Mouse (Mus musculus) limb, embryonic 15.5 days (tissue): Measurements from ENCODE around the gene Arhgef12. TPM values are rescaled to one million over a fixed set of nuclear protein-coding genes. Genes with fewer than 3 reads are reported as not detected.

Experiments used
- ATAC-seq: fragments of 200-750 bp; cut with Nextera tagmentation; 2 replicates; pipeline ENCODE4 v1.8.0; 2017; ENCODE audit warnings: low read depth, moderate TSS enrichment; ENCODE audit not compliant: insufficient number of reproducible peaks, low FRiP score, low TSS enrichment
- H3K27ac ChIP-seq: fragments of 300-500 bp; sonication (generic); 2 replicates; pipeline ENCODE4 v1.5.1; 2015; ENCODE audit warnings: moderate library complexity, mild to moderate bottlenecking, inconsistent platforms
- H3K27me3 ChIP-seq: fragments of 300-500 bp; sonication (generic); 2 replicates; pipeline ENCODE4 v1.6.1; 2015; ENCODE audit warnings: inconsistent platforms
- H3K36me3 ChIP-seq: fragments of 300-500 bp; sonication (generic); 2 replicates; pipeline ENCODE4 v1.6.1; 2015; ENCODE audit warnings: inconsistent platforms
- H3K4me1 ChIP-seq: fragments of 300-500 bp; sonication (generic); 2 replicates; pipeline ENCODE4 v1.6.1; 2015; ENCODE audit warnings: inconsistent platforms
- H3K4me2 ChIP-seq: fragments of 300-500 bp; sonication (generic); 2 replicates; pipeline ENCODE4 v1.6.1; 2015; ENCODE audit warnings: mild to moderate bottlenecking, inconsistent platforms
- H3K4me3 ChIP-seq: fragments of 300-500 bp; sonication (generic); 2 replicates; pipeline ENCODE4 v1.5.1; 2015; ENCODE audit warnings: mild to moderate bottlenecking, inconsistent platforms
- H3K9ac ChIP-seq: fragments of 300-500 bp; sonication (generic); 2 replicates; pipeline ENCODE4 v1.6.1; 2015; ENCODE audit warnings: inconsistent platforms
- H3K9me3 ChIP-seq: fragments of 300-500 bp; sonication (generic); 2 replicates; pipeline ENCODE4 v1.6.1; 2016; ENCODE audit warnings: inconsistent platforms
- WGBS: fragments of 180-500 bp; shearing (Covaris S2); methylation state at CpG from one replicate; pipeline ENCODE4 v1.1.7; 2015; 5-methylcytosine and 5-hydroxymethylcytosine counted together
- polyA plus RNA-seq: library from polyadenylated mRNA; unstranded; fragments of >200 nt; fragmentation: Nextera tagmentation; extraction: Ambion mirVana; gene quantifications from 2 replicates; pipeline ENCODE4 v1.2.1, GENCODE M21; 2015

The Arhgef12 gene
- 10.4 and 13.2 TPM in 2 replicates for polyA plus RNA-seq

- Histone ChIP-seq H3K4me2 (peak within 1 kb of the TSS; percentile 81), H3K4me3 (peak within 1 kb of the TSS; percentile 89), H3K36me3 (peaks cover 10% of the 10 kb centered on the region), H3K27ac (peak within 1 kb of the TSS; percentile 96), H3K9ac (peak within 1 kb of the TSS; percentile 90), H3K27me3 (no peaks in the 10 kb centered on the region), H3K4me1 (peaks cover 26% of the 10 kb centered on the region), H3K9me3 (no peaks in the 10 kb centered on the region)
- 19% methylated on average over 10 of the region's 10 CpGs for WGBS
- ATAC-seq: no peak
These were observed at the start of gene Arhgef12 for GRCm38 (mm10) chr9:43107187-43107517. Gene Arhgef12, minus strand, starts transcription at chr9:43107239.

GRCm38 (mm10) chr9:43155960-43156359, 48.9 kb upstream of the Arhgef12 start:
- ATAC-seq: no peak

GRCm38 (mm10) chr9:43151779-43152178, 44.7 kb upstream of the Arhgef12 start:
- Histone ChIP-seq H3K4me2 (no peak overlapping the region), H3K27me3 (no peaks in the 10 kb centered on the region), H3K27ac (peak overlapping the region; percentile 48; the same call in 1 of the 2 replicates), H3K36me3 (no peaks in the 10 kb centered on the region), H3K4me3 (no peak overlapping the region), H3K9ac (no peak overlapping the region), H3K9me3 (no peaks in the 10 kb centered on the region), H3K4me1 (peaks cover 9% of the 10 kb centered on the region; the same call in 1 of the 2 replicates)
- WGBS: 39% methylated on average over 6 of the region's 6 CpGs
- ATAC-seq: no peak

More at GRCm38 (mm10) chr9:43155960-43156359, 48.9 kb upstream of the Arhgef12 start:
- no peak overlapping the region for H3K4me3 ChIP-seq
- H3K9ac ChIP-seq: no peak overlapping the region
- H3K36me3 ChIP-seq: no peaks in the 10 kb centered on the region
- no peaks in the 10 kb centered on the region for H3K27me3 ChIP-seq
- H3K27ac ChIP-seq: no peak overlapping the region
- H3K9me3 ChIP-seq: no peaks in the 10 kb centered on the region
- H3K4me1 ChIP-seq: 0 out of 2 replicates have a peak, but pooled peaks cover 3% of the 10 kb centered on the region
- 72% methylated on average over 6 of the region's 6 CpGs for WGBS
- H3K4me2 ChIP-seq: no peak overlapping the region

- Histone ChIP-seq H3K4me1 (peaks cover 9% of the 10 kb centered on the region; the same call in 1 of the 2 replicates), H3K27ac (peak overlapping the region; percentile 50), H3K4me3 (no peak overlapping the region), H3K9me3 (no peaks in the 10 kb centered on the region), H3K9ac (no peak overlapping the region), H3K36me3 (no peaks in the 10 kb centered on the region), H3K27me3 (no peaks in the 10 kb centered on the region), H3K4me2 (no peak overlapping the region)
- 41% methylated on average over 9 of the region's 9 CpGs for WGBS
- no peak for ATAC-seq
These were observed 43.9 kb upstream of the Arhgef12 start for GRCm38 (mm10) chr9:43150957-43151356.

- Histone ChIP-seq H3K9me3 (no peaks in the 10 kb centered on the region), H3K36me3 (no peaks in the 10 kb centered on the region), H3K4me1 (peaks cover 9% of the 10 kb centered on the region; the same call in 1 of the 2 replicates), H3K4me3 (no peak overlapping the region), H3K27me3 (no peaks in the 10 kb centered on the region), H3K4me2 (no peak overlapping the region), H3K9ac (no peak overlapping the region), H3K27ac (no peak overlapping the region)
- WGBS: 31% methylated on average over 10 of the region's 10 CpGs
- no peak for ATAC-seq
These were observed 43.0 kb upstream of the Arhgef12 start for GRCm38 (mm10) chr9:43150075-43150474.

GRCm38 (mm10) chr9:43149498-43149897, 42.5 kb upstream of the Arhgef12 start:
- 82% methylated on average over 3 of the region's 3 CpGs for WGBS
- Histone ChIP-seq H3K27ac (no peak overlapping the region), H3K27me3 (no peaks in the 10 kb centered on the region), H3K4me2 (no peak overlapping the region), H3K4me1 (peaks cover 9% of the 10 kb centered on the region; the same call in 1 of the 2 replicates), H3K9me3 (no peaks in the 10 kb centered on the region), H3K4me3 (no peak overlapping the region), H3K9ac (no peak overlapping the region), H3K36me3 (no peaks in the 10 kb centered on the region)
- no peak for ATAC-seq

GRCm38 (mm10) chr9:43145196-43145595, 38.2 kb upstream of the Arhgef12 start:
- no peak for ATAC-seq
- Histone ChIP-seq H3K27ac (no peak overlapping the region), H3K9ac (no peak overlapping the region), H3K27me3 (no peaks in the 10 kb centered on the region), H3K4me1 (peaks cover 1% of the 10 kb centered on the region; the same call in 1 of the 2 replicates), H3K9me3 (no peaks in the 10 kb centered on the region), H3K36me3 (no peaks in the 10 kb centered on the region), H3K4me3 (no peak overlapping the region), H3K4me2 (no peak overlapping the region)
- 62% methylated on average over 4 of the region's 4 CpGs for WGBS

- ATAC-seq: no peak; the same call in 1 of the 2 replicates
- Histone ChIP-seq H3K27ac (no peak overlapping the region), H3K9ac (no peak overlapping the region), H3K36me3 (no peaks in the 10 kb centered on the region), H3K4me1 (no peaks in the 10 kb centered on the region), H3K9me3 (no peaks in the 10 kb centered on the region), H3K4me3 (no peak overlapping the region), H3K27me3 (no peaks in the 10 kb centered on the region), H3K4me2 (no peak overlapping the region)
- 68% methylated on average over 12 of the region's 12 CpGs for WGBS
These were observed 37.3 kb upstream of the Arhgef12 start for GRCm38 (mm10) chr9:43144206-43144810.

GRCm38 (mm10) chr9:43141839-43142238, 34.8 kb upstream of the Arhgef12 start:
- H3K9me3 ChIP-seq: no peaks in the 10 kb centered on the region
- no peaks in the 10 kb centered on the region for H3K36me3 ChIP-seq
- 8% methylated on average over 4 of the region's 4 CpGs for WGBS
- H3K4me3 ChIP-seq: no peak overlapping the region
- no peak overlapping the region for H3K9ac ChIP-seq
- H3K27ac ChIP-seq: no peak overlapping the region
- H3K4me2 ChIP-seq: no peak overlapping the region
- no peaks in the 10 kb centered on the region for H3K27me3 ChIP-seq
- ATAC-seq: no peak
- no peaks in the 10 kb centered on the region for H3K4me1 ChIP-seq

- Histone ChIP-seq H3K4me3 (no peak overlapping the region), H3K9ac (no peak overlapping the region), H3K9me3 (no peaks in the 10 kb centered on the region), H3K4me1 (peaks cover 9% of the 10 kb centered on the region; the same call in 1 of the 2 replicates), H3K27me3 (no peaks in the 10 kb centered on the region), H3K27ac (no peak overlapping the region), H3K36me3 (no peaks in the 10 kb centered on the region), H3K4me2 (no peak overlapping the region)
- ATAC-seq: no peak
- WGBS: 75% methylated on average over 3 of the region's 3 CpGs
These were observed 26.5 kb upstream of the Arhgef12 start for GRCm38 (mm10) chr9:43133525-43133924.

- Histone ChIP-seq H3K9me3 (no peaks in the 10 kb centered on the region), H3K27me3 (no peaks in the 10 kb centered on the region), H3K36me3 (no peaks in the 10 kb centered on the region), H3K4me1 (peaks cover 13% of the 10 kb centered on the region), H3K4me3 (no peak overlapping the region), H3K4me2 (no peak overlapping the region), H3K9ac (no peak overlapping the region), H3K27ac (no peak overlapping the region)
- WGBS: 21% methylated on average over 4 of the region's 4 CpGs
- ATAC-seq: no peak
These were observed 25.3 kb upstream of the Arhgef12 start for GRCm38 (mm10) chr9:43132380-43132779.

- no peak overlapping the region for H3K4me2 ChIP-seq
- ATAC-seq: no peak
- no peak overlapping the region for H3K4me3 ChIP-seq
- H3K27me3 ChIP-seq: no peaks in the 10 kb centered on the region
- peak overlapping the region; percentile 5; the same call in 1 of the 2 replicates for H3K27ac ChIP-seq
- 68% methylated on average over 5 of the region's 5 CpGs for WGBS
- H3K9ac ChIP-seq: no peak overlapping the region
- no peaks in the 10 kb centered on the region for H3K36me3 ChIP-seq
- H3K4me1 ChIP-seq: peaks cover 17% of the 10 kb centered on the region
- no peaks in the 10 kb centered on the region for H3K9me3 ChIP-seq
These were observed 24.9 kb upstream of the Arhgef12 start for GRCm38 (mm10) chr9:43131940-43132339.
